Mouse (Mus musculus) forebrain, embryonic 14.5 days (tissue): ENCODE data around the gene Scube2. TPM values are rescaled to one million over a fixed set of nuclear protein-coding genes. Genes with fewer than 3 reads are reported as not detected.

ENCODE experiments used
- ATAC-seq: fragments of 200-750 bp; cut with Nextera tagmentation; 2 replicates; pipeline ENCODE4 v1.8.0; 2017; ENCODE audit warnings: mild to moderate bottlenecking, moderate library complexity
- DNase-seq: peaks from one replicate; pipeline ENCODE4 v3.0.0-alpha.2; 2015; ENCODE audit warnings: low spot score
- H3K27ac ChIP-seq: fragments of 300-500 bp; sonication (generic); 2 replicates; pipeline ENCODE4 v1.5.1; 2014; ENCODE audit warnings: low read depth, mild to moderate bottlenecking, control low read depth, low read length, moderate library complexity
- H3K27me3 ChIP-seq: fragments of 300-500 bp; sonication (generic); replicated peaks from 2 replicates; pipeline ENCODE4 v1.6.1; 2014; ENCODE audit warnings: low read length, control low read depth, mixed read lengths; ENCODE audit not compliant: control insufficient read depth, insufficient read depth
- H3K36me3 ChIP-seq: fragments of 300-500 bp; sonication (generic); 2 replicates; pipeline ENCODE4 v1.6.1; 2014; ENCODE audit warnings: low read length, control low read depth; ENCODE audit not compliant: control insufficient read depth, insufficient read depth
- H3K4me1 ChIP-seq: fragments of 300-500 bp; sonication (generic); 2 replicates; pipeline ENCODE4 v1.6.1; 2014; ENCODE audit warnings: antibody characterized with exemption, low read length, control low read depth; ENCODE audit not compliant: control insufficient read depth, insufficient read depth
- H3K4me2 ChIP-seq: fragments of 300-500 bp; sonication (generic); 2 replicates; pipeline ENCODE4 v1.6.1; 2014; ENCODE audit warnings: mild to moderate bottlenecking, control low read depth, low read length
- H3K4me3 ChIP-seq: fragments of 300-500 bp; sonication (generic); 2 replicates; pipeline ENCODE4 v1.5.1; 2014; ENCODE audit warnings: low read depth, low read length, control low read depth
- H3K9ac ChIP-seq: fragments of 300-500 bp; sonication (generic); 2 replicates; pipeline ENCODE4 v1.6.1; 2014; ENCODE audit warnings: mild to moderate bottlenecking, low read length, control low read depth, moderate library complexity
- H3K9me3 ChIP-seq: fragments of 300-500 bp; sonication (generic); replicated peaks from 2 replicates; pipeline ENCODE4 v1.6.1; 2016; ENCODE audit warnings: low read length, control low read depth, mixed read lengths; ENCODE audit not compliant: control insufficient read depth
- WGBS: fragments of 180-500 bp; shearing (Covaris S2); extraction: QIAGEN DNeasy Blood & Tissue Kit; methylation state at CpG from one replicate; pipeline ENCODE4 v1.1.7; 2014; 5-methylcytosine and 5-hydroxymethylcytosine counted together
- polyA plus RNA-seq: library from polyadenylated mRNA; unstranded; fragments of >200 nt; fragmentation: Nextera tagmentation; extraction: Ambion mirVana; gene quantifications from 2 replicates; pipeline ENCODE4 v1.2.1, GENCODE M21; 2014

The Scube2 gene
- polyA plus RNA-seq, 1 experiment from 2014 or later = 0.38 TPM

GRCm38 (mm10) chr7:109825293-109825692 lies 40.2 kb downstream of the Scube2 start:
- no peaks in the 10 kb centered on the region for H3K36me3 ChIP-seq
- no peak overlapping the region for H3K9ac ChIP-seq
- no peak overlapping the region for H3K4me2 ChIP-seq
- WGBS = 74% methylated on average over 14 of the region's 14 CpGs
- H3K27me3 ChIP-seq = no peaks in the 10 kb centered on the region
- no peaks in the 10 kb centered on the region for H3K9me3 ChIP-seq
- ATAC-seq (peak; percentile 44; the same call in 1 of the 2 replicates), DNase-seq (peak; percentile 49)
- H3K4me3 ChIP-seq = no peak overlapping the region
- no peaks in the 10 kb centered on the region for H3K4me1 ChIP-seq
- H3K27ac ChIP-seq = no peak overlapping the region

GRCm38 (mm10) chr7:109818600-109818999 lies 46.9 kb downstream of the Scube2 start:
- no peak for DNase-seq
- H3K4me2 ChIP-seq = no peak overlapping the region
- H3K27me3 ChIP-seq = peaks cover 24% of the 10 kb centered on the region
- no peaks in the 10 kb centered on the region for H3K9me3 ChIP-seq
- H3K4me1 ChIP-seq = 0 out of 2 replicates have a peak, but pooled peaks cover 2% of the 10 kb centered on the region
- no peak overlapping the region for H3K9ac ChIP-seq
- 90% methylated on average over 4 of the region's 4 CpGs for WGBS
- ATAC-seq = no peak
- no peak overlapping the region for H3K27ac ChIP-seq
- H3K36me3 ChIP-seq = no peaks in the 10 kb centered on the region
- H3K4me3 ChIP-seq = no peak overlapping the region

GRCm38 (mm10) chr7:109817954-109818353 lies 47.5 kb downstream of the Scube2 start:
- H3K27me3 ChIP-seq = peaks cover 24% of the 10 kb centered on the region
- H3K9me3 ChIP-seq = no peaks in the 10 kb centered on the region
- no peaks in the 10 kb centered on the region for H3K36me3 ChIP-seq
- H3K4me2 ChIP-seq = no peak overlapping the region
- H3K27ac ChIP-seq = no peak overlapping the region
- no peak overlapping the region for H3K9ac ChIP-seq
- ATAC-seq (no peak), DNase-seq (no peak)
- no peak overlapping the region for H3K4me3 ChIP-seq
- 0 out of 2 replicates have a peak, but pooled peaks cover 2% of the 10 kb centered on the region for H3K4me1 ChIP-seq

GRCm38 (mm10) chr7:109813330-109814140 lies 51.9 kb downstream of the Scube2 start:
- peak; percentile 51 for DNase-seq
- Histone ChIP-seq H3K27me3 (peaks cover 38% of the 10 kb centered on the region), H3K27ac (no peak overlapping the region), H3K36me3 (no peaks in the 10 kb centered on the region), H3K9ac (no peak overlapping the region), H3K4me3 (no peak overlapping the region), H3K9me3 (no peaks in the 10 kb centered on the region), H3K4me2 (no peak overlapping the region), H3K4me1 (0 out of 2 replicates have a peak, but pooled peaks cover 2% of the 10 kb centered on the region)
- peak; percentile 70 for ATAC-seq
- WGBS = 5% methylated on average over 4 of the region's 4 CpGs

GRCm38 (mm10) chr7:109807616-109808485 lies 57.6 kb downstream of the Scube2 start:
- no peaks in the 10 kb centered on the region for H3K36me3 ChIP-seq
- H3K4me3 ChIP-seq = no peak overlapping the region
- no peaks in the 10 kb centered on the region for H3K9me3 ChIP-seq
- ATAC-seq (no peak), DNase-seq (no peak)
- H3K9ac ChIP-seq = no peak overlapping the region
- H3K4me2 ChIP-seq = no peak overlapping the region
- H3K27ac ChIP-seq = no peak overlapping the region
- 83% methylated on average over 8 of the region's 8 CpGs for WGBS
- H3K4me1 ChIP-seq = no peaks in the 10 kb centered on the region
- peaks cover 16% of the 10 kb centered on the region; the same call in 1 of the 2 replicates for H3K27me3 ChIP-seq

- Histone ChIP-seq H3K4me3 (no peak overlapping the region), H3K4me1 (no peaks in the 10 kb centered on the region), H3K9me3 (no peaks in the 10 kb centered on the region), H3K27me3 (no peaks in the 10 kb centered on the region), H3K27ac (no peak overlapping the region), H3K4me2 (no peak overlapping the region), H3K9ac (no peak overlapping the region), H3K36me3 (no peaks in the 10 kb centered on the region)
- no peak for DNase-seq
- no peak for ATAC-seq
- 73% methylated on average over 6 of the region's 6 CpGs for WGBS
These were observed 60.6 kb downstream of the Scube2 start for GRCm38 (mm10) chr7:109804843-109805242.

GRCm38 (mm10) chr7:109804355-109804754 lies 61.1 kb downstream of the Scube2 start:
- Histone ChIP-seq H3K9me3 (no peaks in the 10 kb centered on the region), H3K36me3 (no peaks in the 10 kb centered on the region), H3K4me3 (no peak overlapping the region), H3K27ac (no peak overlapping the region), H3K9ac (no peak overlapping the region), H3K4me2 (no peak overlapping the region), H3K4me1 (no peaks in the 10 kb centered on the region), H3K27me3 (no peaks in the 10 kb centered on the region)
- DNase-seq (no peak), ATAC-seq (no peak)
- 87% methylated on average over 6 of the region's 6 CpGs for WGBS

- no peak overlapping the region for H3K4me2 ChIP-seq
- H3K27ac ChIP-seq = no peak overlapping the region
- H3K36me3 ChIP-seq = no peaks in the 10 kb centered on the region
- H3K9me3 ChIP-seq = no peaks in the 10 kb centered on the region
- H3K4me1 ChIP-seq = no peaks in the 10 kb centered on the region
- DNase-seq (no peak), ATAC-seq (no peak)
- H3K4me3 ChIP-seq = no peak overlapping the region
- H3K9ac ChIP-seq = no peak overlapping the region
- WGBS = 86% methylated on average over 1 of the region's 1 CpGs
- H3K27me3 ChIP-seq = no peaks in the 10 kb centered on the region
These were observed 62.0 kb downstream of the Scube2 start for GRCm38 (mm10) chr7:109803516-109803915.
